Mouse (Mus musculus): ENCODE data around the gene Wdr81.

Wdr81 gene

DNA sequence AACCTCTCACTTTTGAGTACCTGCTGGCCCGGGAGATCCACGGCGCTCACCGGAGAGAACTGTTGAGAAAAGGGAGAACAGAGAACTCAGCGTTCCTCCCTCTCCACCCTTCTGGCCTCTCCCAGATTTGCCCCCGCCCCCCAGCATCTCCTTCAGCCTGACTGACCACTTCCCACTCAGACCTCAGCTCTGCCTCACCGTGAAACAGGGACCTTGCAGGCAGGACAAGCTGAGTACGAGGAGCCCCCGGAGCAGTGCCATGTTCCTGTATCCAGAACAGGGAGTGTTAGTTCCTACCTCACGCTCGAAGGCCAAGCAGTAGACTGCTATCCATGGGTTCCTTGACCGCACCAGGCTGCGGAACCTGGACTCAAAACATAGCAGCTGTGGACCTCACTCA lies 16.3 kb downstream of the Wdr81 start:
- ATAC-seq (ENCODE audit: low TSS enrichment): no peak

DNA sequence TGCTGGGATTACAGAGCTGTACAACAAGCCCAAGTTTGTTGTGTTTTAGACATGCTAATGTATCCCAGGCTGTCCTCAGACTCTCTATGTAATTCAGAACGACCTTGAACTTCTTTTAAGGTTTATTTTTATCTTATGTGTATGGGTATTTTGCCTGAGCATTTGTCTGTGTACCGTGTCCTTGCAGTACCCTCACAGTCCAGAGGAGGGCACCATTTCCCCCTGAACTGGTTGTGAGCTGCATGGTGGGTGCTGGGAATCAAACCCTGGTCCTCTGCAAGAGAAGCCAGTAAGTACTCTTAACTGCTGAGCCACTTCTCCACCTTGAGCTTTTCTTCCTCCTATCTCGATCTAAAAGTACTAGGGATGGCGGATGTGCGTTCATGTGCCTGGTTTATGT lies 20.4 kb downstream of the Wdr81 start:
- ATAC-seq (ENCODE audit: low TSS enrichment): no peak

DNA sequence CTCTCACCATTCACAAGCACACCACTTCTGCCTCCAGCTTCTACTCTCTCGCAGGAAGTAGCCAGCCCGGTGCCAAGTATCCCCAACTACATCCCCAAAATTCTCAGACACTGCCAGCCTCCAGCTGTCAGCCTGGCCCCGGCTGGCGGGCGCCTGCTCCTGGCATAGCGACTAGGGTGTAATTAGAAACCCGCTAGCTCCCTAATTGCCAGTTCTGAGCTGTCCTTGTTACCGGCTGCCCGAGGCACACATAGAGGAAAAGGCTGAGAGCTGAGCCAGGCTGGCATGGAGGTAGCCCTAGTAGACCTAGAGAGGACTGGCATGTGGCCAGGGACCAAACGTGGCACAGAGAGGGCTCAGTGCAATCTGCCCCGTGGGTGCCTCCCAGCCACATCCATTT lies 23.2 kb downstream of the Wdr81 start:
- ATAC-seq (ENCODE audit: low TSS enrichment): peak; percentile 69

DNA sequence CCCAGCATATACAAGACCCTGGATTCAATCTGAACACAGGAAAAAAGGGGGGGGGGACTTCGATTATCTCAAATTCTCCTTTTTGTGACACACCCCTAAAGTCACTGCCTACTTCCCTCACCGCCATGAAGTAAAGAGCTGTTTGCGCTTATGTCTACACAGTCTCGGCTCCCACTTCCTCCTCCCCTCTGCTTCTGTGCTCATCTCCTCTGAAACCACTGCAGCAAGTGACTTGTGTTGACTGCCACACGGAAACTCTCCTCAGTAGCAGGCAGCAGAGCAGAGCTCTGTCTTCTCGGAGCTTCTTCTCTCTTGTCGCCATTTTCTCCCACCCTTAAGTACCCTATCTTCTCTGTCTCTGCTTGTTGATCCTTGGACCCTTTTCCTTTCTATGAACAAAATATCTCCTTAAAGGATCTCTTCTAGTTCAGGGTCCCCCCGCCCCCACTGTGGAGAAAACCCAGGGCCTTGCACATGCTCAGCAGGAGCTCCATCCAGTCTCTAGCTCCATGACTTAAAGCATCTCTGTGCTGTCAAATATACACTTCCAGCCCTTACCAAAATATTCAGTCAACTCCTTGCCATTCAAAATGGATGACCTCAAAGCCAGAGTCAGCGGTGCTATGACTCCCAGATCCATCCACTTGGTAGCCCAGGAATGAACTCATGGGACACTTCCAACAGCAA lies 25.4 kb downstream of the Wdr81 start:
- no peak for ATAC-seq (ENCODE audit: low TSS enrichment)

DNA sequence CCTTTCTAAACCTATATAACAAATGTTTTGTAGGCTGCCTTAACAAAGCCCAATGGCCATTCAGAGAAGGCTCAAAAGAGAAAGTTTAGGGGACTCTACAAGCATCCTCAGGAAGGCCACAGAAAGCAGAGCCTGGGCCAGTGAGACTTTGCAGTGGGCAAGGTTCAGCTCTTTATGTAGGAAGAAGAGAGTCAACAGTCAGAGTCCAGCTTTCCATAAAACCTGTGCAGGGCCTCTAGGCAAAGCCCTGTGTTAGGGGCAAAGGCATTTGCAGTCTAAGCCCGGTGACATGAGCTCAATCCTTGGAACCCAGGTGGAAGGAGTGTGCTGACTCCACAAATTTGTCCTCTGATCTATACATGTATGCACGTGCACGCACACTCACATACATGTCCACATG lies 30.1 kb downstream of the Wdr81 start:
- no peak for ATAC-seq (ENCODE audit: low TSS enrichment)

DNA sequence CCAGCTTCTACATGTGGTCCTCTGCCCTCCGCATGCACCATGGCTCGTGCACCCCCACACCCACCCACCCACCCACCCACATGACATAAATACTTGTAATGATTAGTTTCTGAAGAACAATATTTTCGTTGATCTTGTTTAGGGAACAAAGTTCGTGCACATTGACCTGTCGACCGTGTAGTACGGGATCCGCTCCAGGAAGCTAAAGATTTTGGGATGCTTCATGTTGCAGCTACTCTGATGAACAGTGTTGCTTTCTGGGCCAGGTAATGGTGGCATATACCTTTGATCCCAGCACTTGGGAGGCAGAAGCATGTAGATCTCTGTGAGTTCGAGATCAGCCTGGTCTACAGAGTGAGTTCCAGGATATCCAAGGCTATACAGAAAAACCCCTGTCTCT lies 30.5 kb downstream of the Wdr81 start:
- ATAC-seq (ENCODE audit: low TSS enrichment): no peak

DNA sequence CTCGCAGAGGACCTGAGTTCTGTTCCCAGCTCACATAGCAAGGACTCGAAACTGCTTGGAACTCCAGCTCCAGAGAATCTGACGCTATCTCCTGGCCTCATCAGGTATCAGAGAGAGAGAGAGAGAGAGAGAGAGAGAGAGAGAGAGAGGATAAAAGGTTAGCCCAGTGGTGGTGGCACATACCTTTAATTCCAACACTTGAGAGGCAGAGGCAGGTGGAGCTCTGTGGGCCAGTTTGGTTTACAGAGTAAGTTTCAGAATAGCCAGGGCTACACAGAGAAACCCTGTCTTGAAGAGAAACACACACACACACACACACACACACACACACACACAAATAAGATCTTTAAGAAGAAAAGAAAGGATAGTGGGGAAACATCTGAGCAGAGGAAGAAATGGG lies 31.4 kb downstream of the Wdr81 start:
- ATAC-seq (ENCODE audit: low TSS enrichment): no peak

DNA sequence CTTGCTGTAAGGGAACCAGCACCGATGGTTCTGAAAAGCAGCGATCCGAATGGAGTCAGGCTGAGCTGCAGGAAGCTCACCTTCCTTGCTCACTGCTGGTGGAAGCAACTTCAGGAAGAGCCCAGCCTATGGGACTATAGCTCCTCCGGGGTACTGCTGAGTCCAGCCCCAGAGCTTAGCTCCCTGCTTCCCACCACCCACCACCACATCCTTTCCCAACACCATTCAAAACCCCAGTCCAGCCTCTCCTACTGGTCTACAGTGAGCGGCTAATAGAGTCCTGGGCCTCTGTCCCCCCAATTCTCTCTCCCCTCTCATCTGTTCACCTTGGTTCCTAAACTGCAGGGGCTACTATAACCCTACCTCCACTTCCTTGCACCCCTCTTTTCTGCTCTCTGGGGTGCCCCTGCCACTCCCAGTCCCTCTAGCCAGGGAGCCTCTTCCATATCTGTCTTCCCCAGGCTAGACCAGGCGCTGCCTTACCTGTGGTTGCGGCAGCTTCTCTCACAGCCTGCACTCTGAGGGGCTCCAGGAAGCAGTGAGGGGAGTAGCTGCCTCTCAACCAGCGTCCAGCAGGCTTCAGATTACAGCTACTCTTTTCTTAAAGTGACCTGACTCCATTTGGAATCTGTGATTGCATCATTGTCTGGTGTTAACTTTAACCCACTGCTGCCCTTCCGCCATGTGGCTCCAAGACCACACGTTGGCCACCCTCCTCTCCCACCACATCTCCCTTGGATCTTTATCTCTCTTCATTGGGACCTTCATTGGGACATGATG lies 32.3 kb downstream of the Wdr81 start, which contains the start of gene Serpinf1:
Serpinf1 (minus strand) TSS at position 689 of the 780 bp plus-strand sequence.
- no peak for ATAC-seq (ENCODE audit: low TSS enrichment)

DNA sequence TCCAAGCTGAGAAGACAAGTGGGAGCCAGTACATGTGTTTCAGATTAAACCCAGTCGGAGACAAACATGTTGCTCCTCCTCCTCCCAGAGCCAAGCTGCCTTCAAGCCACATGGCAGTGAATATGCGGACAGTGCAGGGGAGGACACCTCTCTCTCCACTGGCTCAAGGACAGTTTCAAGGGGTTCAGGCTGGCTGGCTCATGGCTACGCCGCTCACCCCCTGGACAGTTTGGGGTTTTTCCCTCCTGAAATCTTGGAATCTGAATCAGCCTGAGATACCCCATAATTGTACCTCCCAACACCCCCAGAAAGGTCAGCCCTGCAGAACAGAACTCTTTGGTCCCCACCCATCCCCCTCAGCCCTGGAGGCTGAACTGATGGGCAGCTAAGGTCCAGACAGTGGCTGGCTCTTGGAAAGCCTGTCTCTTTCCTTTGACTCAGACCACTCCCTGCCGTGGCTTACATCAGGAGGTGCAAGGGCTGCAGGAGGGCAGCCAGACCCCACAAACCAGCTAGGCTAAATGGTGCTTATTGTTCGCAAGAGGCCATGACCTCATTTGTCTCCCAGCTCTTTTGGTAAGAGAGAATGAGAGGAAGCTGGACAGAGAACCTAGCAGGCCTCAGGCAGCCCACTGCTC lies 33.0 kb downstream of the Wdr81 start:
- ATAC-seq (ENCODE audit: low TSS enrichment): no peak

DNA sequence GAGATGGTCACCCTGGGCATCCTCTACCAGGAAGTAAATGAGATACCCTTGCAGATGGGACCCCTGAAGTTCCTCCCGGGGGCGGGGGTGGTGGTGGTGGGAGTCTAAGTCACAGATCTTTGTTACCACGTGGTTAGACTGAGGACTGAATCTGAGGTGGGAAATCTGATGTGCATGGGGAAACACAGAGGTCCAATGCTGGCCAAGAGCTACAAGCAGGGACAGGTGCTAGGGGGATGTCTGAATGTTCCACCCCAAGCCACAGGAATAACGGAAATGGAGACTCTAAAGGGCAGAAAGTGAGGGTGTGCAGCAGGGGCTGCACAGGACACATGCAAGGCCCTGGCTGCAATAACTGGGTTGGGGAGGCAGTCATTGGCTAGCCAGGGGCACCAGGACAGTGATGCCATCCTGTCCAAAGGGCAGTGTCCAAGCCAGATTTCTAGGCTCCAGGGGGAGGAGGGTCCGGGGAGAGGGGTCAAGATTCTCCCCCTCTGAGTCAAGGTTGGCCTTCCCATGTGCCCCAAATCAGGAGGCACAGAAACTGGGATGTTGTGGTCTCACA lies 33.6 kb downstream of the Wdr81 start:
- ATAC-seq (ENCODE audit: low TSS enrichment): no peak

DNA sequence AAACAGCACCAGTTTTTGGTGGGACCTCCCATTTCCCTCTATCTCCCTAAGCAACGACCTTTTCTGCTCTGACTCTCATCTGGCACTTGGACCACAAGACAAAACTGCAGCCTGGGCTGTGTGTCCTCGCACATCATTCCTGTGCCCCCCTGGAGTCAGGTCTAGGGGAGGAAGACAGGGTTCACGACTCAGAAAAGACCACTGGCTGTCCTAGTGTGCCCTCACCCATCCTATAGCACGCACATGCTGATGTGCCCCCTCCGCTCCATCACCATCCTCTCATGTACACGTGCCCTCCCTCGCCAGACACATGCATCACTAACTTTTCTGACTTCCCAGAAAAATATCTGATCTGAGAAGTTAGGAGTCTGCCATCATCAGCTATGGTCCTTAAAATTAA lies 34.5 kb downstream of the Wdr81 start:
- no peak for ATAC-seq (ENCODE audit: low TSS enrichment)

DNA sequence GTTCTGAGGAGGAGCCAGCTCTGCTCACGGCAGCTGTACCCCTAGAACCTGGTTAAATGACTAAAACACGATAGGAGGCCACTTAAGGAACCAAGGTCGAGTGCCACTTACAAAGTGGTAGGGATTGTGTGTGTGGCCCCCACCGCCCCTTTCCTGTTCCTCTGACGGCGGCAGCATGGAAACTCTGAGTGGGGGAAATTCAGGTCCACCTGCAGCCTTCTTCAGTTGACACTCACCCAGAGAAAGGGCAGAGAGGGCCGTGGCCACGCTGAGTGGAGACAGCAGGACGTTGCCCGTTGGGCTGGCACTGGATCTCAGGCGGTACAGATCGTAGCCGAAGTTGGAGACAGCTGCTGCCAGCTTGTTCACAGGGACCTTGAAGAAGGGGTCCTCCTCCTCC lies 38.5 kb downstream of the Wdr81 start:
- ATAC-seq (ENCODE audit: low TSS enrichment): no peak

DNA sequence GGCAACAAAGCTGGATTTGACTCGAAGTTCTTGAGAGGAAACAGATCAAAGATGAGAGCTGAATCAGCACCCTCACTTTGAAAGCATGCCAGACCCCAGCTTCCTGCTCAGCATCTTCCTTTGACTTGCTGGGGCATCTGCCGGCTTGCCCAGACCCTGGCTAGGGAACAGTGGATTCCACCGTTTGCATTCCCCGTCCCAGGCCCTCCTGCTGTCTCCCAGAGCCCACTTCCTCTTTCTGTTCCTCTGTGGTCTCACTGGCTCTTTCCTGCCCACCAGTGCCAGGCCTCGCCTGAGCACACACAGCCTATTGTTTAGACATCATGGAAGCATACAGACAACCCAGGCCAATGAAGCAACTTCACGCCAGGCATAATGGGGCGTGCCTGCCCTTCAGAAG lies 39.4 kb downstream of the Wdr81 start:
- ATAC-seq (ENCODE audit: low TSS enrichment): no peak

DNA sequence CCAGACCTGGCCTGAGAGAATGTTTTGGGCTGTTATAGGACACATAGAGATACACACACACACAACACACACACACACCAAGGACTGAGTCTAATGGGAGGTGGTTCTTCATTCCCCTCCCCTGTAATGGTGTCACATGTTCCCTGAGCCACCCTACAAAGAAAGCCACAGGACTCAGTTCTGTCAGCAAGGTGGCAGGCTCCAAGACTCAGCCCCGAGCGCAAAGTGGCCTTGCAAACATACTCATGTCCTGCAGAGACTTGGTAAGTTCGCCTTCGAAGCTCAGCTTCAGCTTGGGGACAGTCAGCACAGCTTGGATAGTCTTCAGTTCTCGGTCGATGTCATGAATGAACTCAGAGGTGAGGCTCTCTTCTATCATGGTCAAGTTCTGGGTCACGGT lies 43.9 kb downstream of the Wdr81 start:
- ATAC-seq (ENCODE audit: low TSS enrichment): no peak

DNA sequence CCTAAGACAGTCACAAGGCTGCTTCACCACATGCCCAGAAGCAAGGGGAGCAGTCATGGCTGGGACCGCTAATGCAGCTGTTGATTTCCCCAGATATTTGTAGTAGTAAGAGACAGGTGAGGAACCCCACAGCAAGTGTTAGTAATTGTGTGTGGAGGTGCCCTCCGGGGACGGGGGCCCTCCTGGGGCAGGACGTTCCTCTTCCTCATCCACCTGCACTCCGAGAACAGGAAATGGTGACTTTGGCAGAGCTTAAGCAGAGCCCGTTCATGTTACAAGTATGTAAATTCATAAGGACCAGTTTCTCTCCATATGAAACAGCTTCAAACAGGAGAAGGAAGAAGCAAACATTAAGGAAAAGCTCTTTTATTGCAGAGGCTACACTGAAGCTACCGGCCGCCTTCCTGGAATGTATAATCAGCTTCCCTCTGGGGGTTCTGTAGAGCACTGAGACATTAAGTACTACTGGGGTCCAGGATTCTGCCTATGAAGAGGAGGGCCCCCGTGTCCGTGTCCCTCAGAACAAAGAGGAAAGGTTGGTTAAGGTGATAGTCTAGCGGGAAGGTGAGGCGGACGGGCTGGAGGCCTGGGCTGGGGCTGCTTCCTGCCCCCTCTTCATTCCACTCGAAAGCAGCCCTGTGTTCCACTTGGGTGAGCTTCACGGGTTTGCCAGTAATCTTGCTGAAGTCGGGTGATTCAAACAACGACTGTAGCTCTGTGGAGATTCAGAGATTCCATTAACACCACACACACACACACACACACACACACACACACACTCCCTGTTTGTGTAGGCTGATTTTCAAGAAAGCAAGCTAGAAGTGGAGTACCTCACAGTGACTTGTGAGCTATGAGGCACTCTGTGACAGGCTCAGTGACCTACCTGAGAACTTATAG lies 44.6 kb downstream of the Wdr81 start:
- no peak for ATAC-seq (ENCODE audit: low TSS enrichment)

DNA sequence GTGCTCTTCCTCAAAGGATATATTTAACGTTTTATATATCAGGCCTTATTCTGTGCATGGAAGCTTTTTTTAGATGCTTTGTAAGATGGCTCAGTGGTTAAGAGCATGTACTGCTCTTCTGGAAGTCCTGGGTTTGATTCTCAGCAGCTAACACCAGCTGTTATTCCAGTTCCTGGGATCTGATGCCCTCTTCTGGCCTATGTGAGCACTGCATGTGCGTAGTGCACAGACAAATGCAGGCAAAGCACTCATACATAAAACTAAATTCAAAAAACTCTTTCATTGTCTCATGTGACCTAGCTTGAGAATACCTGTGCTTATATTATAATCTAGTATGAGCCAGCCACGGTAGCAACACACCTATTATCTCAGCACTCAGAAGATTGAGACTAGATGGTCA lies 47.7 kb downstream of the Wdr81 start:
- no peak for ATAC-seq (ENCODE audit: low TSS enrichment)

DNA sequence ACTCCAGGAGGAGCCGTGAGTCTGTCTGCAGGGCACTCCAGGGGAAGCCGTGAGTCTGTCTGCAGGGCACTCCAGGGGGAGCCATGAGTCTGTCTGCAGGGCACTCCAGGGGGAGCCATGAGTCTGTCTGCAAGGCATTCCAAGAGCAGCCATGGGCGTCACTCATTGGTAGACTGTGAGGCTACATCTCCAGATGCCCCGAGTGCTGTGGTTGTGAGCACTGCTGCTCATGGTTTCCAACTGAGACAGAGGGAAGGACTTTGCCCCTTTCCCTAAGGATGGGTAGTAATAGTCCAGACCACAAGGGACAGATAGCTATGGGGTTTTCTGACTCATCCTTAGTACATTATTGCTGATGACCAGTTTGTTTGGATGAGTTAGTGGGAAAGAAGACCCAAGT lies 48.4 kb downstream of the Wdr81 start:
- no peak for ATAC-seq (ENCODE audit: low TSS enrichment)

DNA sequence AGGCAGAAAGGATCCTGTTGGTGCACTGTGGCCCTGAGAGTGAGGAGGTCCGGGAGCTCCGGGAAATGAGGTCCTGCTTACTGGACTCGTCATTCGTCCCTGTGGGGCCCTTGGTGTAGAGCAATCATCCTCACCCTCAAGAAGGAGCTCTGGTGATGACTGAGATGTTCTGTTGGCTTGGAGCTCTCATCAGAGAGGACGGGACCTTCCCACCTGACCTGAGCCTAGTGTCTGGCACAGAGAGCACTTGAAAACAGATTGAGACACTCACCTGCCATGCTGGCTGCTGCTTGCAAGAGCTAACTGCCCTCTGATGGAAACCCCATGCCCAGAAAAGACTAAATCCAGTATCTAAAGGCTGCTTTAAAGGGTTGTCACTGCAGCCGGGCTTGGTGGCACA lies 49.7 kb downstream of the Wdr81 start:
- no peak for ATAC-seq (ENCODE audit: low TSS enrichment)

DNA sequence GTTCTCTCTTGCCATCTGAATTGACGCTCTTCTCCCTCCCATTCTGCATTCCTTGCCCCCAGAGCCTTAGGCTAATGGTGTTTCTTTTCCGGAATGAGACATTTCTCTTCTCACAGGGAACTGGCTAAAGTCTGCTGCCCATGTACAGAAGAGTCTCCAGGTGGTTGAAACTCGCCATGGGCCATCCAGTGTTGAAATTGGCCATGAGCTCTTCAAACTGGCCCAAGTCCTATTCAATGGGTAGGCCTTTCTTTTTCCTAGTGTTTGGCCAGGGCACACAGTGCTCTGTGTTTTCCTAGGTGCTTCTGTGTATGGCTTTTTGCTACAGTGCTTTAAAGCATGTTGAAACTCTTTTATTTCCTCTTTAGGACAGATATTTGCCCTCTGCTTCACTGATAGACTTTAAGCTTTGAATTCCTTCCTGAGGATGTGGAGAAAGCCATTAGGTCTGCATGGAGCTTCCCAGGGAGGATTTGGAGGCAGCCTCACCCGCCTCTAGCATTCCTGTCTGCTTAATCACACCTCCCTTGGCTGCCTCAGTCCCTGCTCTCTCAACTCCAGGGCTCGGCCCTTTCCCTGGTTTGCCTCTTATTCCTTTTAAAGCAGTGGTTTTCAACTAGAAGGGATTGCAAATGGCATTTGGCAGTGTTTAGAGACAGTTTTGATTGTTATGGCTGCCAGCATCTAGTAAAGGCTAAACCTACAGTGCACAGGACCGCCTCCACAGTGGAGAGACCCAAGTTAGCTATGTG lies 51.0 kb downstream of the Wdr81 start:
- no peak for ATAC-seq (ENCODE audit: low TSS enrichment)

DNA sequence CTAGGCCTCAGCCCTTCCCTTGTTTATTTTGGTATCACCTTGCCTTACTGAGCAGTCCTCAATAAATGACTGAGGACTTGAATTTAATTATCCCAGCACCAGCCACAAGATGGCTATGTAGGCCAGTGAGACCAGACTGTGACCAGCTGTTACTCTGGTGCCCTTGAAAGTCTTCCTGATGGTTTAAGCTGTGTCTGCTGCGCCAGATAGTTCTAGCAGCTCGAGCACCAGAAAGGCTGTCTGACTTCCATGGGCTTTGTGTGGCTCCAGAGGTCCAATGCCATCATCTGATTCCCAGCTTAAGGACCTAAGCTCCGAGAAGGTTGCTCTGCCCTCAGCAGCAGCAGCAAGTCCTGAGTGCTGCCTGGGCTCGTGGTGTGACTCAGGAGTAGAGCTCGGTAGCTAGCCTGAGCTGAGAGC lies 52.2 kb downstream of the Wdr81 start:
- ATAC-seq (ENCODE audit: low TSS enrichment): peak; percentile 64

DNA sequence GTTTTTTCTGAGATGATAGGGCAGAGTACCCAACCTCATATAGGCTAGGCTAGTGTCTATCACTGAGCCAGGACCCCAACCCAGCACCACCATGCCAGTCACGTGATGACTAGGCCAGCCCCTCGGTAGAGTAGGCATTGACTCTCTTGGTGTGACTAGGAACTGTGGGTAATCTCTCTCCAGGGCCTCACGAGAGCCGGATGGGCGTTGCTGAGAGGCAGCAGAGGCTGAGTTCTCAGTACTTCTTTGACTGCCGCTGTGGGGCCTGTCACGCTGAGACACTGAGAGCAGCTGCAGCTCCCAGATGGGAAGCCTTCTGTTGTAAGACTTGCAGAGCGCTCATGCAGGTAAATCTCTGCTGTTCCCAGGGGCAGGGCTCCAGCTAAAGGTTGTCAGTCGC lies 54.4 kb downstream of the Wdr81 start:
- ATAC-seq (ENCODE audit: low TSS enrichment): peak; percentile 27; the same call in 1 of the 2 replicates
